Mouse (Mus musculus): Measurements from ENCODE around the gene Pld2.

DNA sequence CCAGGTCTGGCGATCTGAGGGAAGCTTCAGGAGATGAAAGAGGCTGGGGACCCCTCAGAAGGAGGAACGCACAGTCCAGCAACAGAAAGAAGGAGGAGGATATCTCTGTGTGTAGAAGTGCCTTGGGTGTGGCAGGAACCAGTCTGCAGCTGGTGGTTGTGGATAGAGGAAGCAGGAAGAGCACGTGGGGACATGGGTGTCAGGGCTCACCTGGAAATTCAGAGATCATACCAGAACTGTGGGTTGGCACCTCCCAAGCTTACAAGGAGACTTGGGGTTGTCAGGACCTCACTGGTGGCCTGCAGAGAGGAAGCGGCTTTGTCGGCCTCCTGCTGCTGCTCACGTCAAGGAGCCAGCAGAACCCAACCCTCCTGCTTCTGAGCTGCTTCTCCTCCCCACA, 57.4 kb downstream of the Pld2 start:
- TF ChIP-seq JUND (IDR thresholded peaks at IDR 0.05; ENCODE audit: low read depth, low read length) = no peak
- TF ChIP-seq SMC3 (IDR thresholded peaks at IDR 0.05; ENCODE audit: low read depth, low read length) = no peak
- TF ChIP-seq CTCF (IDR thresholded peaks at IDR 0.05 in 2 of 3, conservative IDR thresholded peaks at IDR 0.05 in 1 of 3; ENCODE audit: control insufficient read depth in 1 of 3, insufficient read depth in 1 of 3, low read depth in 2 of 3, low read length in 3 of 3, poor library complexity in 1 of 3, severe bottlenecking in 1 of 3) = no peak
- TF ChIP-seq MAFK (IDR thresholded peaks at IDR 0.05; ENCODE audit: borderline replicate concordance, low read depth, low read length) = no peak
- no peak for TF ChIP-seq UBTF (IDR thresholded peaks at IDR 0.05; ENCODE audit: borderline replicate concordance, insufficient read depth, low read depth, low read length)
- no peak for TF ChIP-seq CHD2 (IDR thresholded peaks at IDR 0.05; ENCODE audit: low read length)

Measured in MEL (cell line).